Mouse (Mus musculus) NIH3T3 (cell line): Measurements from ENCODE around the gene Troap.
"Not testable (repeated sequence)": the region's sequence is repeated elsewhere in the genome, so short reads cannot be mapped to it uniquely, and the experiment has no call there.

Experiments used
- DNase-seq: peaks from one replicate; pipeline ENCODE4 v3.0.0-alpha.2; 2012; ENCODE audit warnings: low read depth

The Troap gene

GRCm38 (mm10) chr15:99040920-99041856 lies 33.2 kb upstream of the Troap start:
- no peak for DNase-seq

- DNase-seq = no peak
Observed at GRCm38 (mm10) chr15:99042334-99042733, 32.0 kb upstream of the Troap start.

GRCm38 (mm10) chr15:99044854-99045253 lies 29.5 kb upstream of the Troap start:
- DNase-seq = peak; percentile 28

GRCm38 (mm10) chr15:99045734-99046133 lies 28.6 kb upstream of the Troap start:
- not testable (repeated sequence) for DNase-seq

DNA sequence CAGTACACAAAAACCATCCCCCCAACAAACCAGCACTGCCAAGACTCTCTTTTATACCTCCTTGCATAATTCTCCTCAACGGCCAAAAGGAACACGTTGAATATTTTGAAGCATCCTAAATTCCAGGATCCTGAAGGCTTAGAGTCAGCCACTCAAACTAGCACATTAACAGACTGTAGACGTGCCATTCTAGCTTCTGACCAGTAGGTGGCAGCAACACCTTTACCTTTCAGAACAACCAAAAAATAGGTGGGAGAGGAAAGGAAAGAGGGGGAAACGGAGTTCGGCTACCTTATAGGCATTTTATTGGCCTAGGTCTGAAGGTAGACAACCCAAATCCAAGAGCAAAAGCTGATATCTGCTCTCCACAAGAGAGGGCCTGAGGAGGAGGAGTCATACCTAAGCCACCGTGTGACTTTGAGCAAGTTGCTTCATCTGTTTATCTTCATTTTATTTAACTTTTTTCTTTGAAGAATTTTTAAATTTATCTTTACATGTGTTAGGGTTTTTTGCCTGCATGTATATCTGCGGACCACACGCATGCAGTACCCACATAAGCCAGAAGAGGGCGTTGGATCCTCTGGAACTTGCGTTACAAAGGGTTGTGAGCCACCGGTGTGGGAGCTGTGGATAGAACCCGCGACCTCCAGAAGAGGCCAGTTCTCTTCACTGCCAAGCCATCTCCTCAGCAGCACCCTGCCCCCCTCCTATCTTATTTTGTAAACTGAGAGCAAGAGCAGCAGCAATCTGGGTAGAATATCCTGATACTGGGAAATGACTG lies 24.7 kb upstream of the Troap start:
- DNase-seq = peak; percentile 82

- DNase-seq = peak; percentile 66
Observed at GRCm38 (mm10) chr15:99053373-99053772, 21.0 kb upstream of the Troap start.

DNA sequence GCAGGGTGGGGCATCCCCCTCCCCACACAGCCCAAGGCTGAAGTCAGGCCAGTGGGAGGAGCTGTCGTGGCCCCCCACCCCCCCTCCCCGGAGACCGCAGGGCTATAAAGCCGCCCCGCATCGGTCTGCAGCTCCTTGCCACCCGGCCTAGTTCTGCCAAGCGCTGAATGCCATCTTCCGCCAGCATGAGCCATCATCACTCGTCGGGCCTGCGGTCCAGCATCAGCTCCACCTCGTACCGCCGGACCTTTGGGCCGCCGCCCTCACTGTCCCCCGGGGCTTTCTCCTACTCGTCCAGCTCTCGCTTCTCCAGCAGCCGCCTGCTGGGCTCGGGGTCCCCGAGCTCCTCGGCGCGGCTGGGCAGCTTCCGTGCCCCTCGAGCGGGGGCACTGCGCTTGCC lies 19.3 kb upstream of the Troap start, which contains the start of gene Prph:
Prph (plus strand) TSS at position 135 of the 400 bp plus-strand sequence.
- DNase-seq = no peak

GRCm38 (mm10) chr15:99055511-99055961 lies 18.8 kb upstream of the Troap start:
- no peak for DNase-seq

DNA sequence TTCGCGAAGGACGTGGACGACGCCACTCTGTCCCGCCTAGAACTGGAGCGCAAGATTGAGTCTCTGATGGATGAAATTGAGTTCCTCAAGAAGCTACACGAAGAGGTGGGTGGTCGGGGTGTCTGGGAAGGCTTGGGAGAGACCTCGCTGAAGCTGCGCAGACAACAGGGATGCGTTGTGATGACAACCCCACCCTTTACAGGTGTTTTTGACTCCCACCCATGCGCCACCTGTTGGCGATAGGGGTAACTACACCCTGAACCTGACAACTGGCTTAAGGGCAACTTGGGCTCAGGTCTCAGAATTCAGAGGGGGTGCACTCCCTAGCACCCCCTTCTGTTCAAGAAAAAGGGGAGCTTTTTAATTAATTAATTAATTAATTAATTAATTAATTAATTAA lies 18.0 kb upstream of the Troap start:
- DNase-seq = peak; percentile 38

- no peak for DNase-seq
Observed at GRCm38 (mm10) chr15:99065557-99066165, 8.7 kb upstream of the Troap start.

DNA sequence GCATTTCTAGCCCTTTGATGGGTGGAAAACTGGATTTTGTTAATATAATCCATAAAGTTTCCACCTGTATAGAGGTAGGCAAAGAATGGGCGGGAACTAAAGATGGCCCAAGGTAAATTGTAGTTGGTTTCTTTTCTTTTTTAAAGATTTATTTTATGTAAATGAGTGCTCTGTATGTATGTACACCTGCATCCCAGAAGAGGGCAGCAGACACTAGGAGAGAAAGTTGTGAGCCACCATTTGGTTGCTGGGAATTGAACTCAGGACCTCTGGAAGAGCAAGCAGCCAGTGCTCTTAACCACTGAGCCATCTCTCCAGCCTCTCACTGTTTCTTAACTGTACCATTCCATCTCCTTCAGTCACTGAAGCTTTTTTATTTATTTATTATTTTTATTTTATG lies 2.4 kb upstream of the Troap start:
- DNase-seq = no peak

- DNase-seq = peak; percentile 99
Observed at GRCm38 (mm10) chr15:99074600-99075333, 392 bp downstream of the Troap start.

DNA sequence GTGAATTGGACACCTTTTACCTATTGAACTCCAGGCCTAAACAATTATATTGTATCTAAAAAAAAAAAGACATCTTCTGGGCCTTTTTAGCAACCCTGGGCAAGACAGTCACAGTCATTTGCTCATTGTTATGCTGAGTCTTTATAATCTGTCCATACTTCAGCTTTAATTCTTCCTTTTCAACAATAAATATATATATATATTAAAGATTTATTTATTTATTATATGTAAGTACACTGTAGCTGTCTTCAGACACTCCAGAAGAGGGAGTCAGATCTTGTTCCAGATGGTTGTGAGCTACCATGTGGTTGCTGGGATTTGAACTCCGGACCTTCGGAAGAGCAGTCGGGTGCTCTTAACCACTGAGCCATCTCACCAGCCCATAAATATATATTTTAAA lies 1.6 kb downstream of the Troap start:
- not testable (repeated sequence) for DNase-seq

GRCm38 (mm10) chr15:99078181-99078910 lies 4.0 kb downstream of the Troap start:
- no peak for DNase-seq

- DNase-seq = peak; percentile 39
Observed at GRCm38 (mm10) chr15:99079804-99080203, 5.4 kb downstream of the Troap start.

DNA sequence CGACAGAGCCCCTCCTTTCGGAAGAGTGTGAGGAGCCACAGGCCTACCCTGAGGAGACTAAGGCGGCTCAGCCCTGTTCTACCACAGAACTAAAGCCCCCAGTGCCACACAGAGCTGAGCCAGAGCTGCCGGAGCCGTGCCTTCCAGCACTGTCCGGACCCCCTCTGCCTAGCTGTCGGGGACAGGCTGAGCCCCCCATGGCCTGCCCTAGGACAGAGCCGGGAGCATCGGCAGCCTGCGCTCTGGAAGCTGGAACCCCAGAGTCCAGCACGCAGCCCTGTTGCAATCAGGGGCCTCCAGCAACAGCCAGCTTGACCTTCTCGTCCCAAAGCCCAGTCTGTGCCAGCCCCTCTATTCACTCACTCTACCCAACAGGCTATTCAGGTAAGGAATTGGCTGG lies 7.9 kb downstream of the Troap start:
- DNase-seq = no peak

DNA sequence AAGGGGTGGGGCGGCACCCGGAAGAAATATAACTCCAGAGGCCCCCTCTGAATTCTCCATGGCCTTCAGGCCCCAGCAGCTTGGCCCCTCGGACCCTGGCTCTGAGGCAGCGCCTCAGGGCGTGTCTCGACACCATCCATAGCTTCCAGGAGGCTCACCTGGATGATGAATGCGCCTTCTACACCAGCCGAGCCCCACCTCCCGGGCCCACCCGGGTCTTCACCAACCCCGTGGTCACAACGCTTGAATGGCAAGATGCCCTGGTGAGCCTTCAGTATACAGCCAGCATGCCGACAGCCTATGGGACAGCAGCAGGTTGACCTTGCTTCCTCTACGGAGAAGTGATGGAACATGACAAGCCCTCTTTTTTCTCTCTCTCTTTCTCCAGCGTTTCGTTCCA lies 8.5 kb downstream of the Troap start:
- DNase-seq = no peak

- DNase-seq = peak; percentile 80
Observed at GRCm38 (mm10) chr15:99083258-99083657, 8.9 kb downstream of the Troap start.

- no peak for DNase-seq
Observed at GRCm38 (mm10) chr15:99083867-99084557, 9.6 kb downstream of the Troap start.

- DNase-seq = no peak
Observed at GRCm38 (mm10) chr15:99084618-99085017, 10.2 kb downstream of the Troap start.
